Mouse (Mus musculus) kidney, embryonic 16.5 days (tissue): Measurements from ENCODE around the gene Jade2. TPM values are rescaled to one million over a fixed set of nuclear protein-coding genes. Genes with fewer than 3 reads are reported as not detected.
A peak's percentile ranks its signal among the peaks of the same experiment; 100 is the strongest.

Experiments
- ATAC-seq: fragments of 200-750 bp; cut with Nextera tagmentation; 2 replicates; pipeline ENCODE4 v1.8.0; 2017; ENCODE audit warnings: moderate TSS enrichment; ENCODE audit not compliant: low FRiP score, low TSS enrichment
- H3K27ac ChIP-seq: fragments of 300-500 bp; sonication (generic); 2 replicates; pipeline ENCODE4 v1.5.1; 2014; ENCODE audit warnings: low read length
- H3K27me3 ChIP-seq: fragments of 300-500 bp; sonication (generic); 2 replicates; pipeline ENCODE4 v1.6.1; 2014; ENCODE audit warnings: low read length, control low read depth, mixed read lengths; ENCODE audit not compliant: insufficient read depth
- H3K36me3 ChIP-seq: fragments of 300-500 bp; sonication (generic); 2 replicates; pipeline ENCODE4 v1.6.1; 2014; ENCODE audit warnings: low read length, control low read depth, mixed read lengths; ENCODE audit not compliant: insufficient read depth
- H3K4me1 ChIP-seq: fragments of 300-500 bp; sonication (generic); 2 replicates; pipeline ENCODE4 v1.6.1; 2014; ENCODE audit warnings: low read length, control low read depth, mixed read lengths; ENCODE audit not compliant: insufficient read depth
- H3K4me2 ChIP-seq: fragments of 300-500 bp; sonication (generic); replicated peaks from 2 replicates; pipeline ENCODE4 v1.6.1; 2014; ENCODE audit warnings: low read depth, low read length
- H3K4me3 ChIP-seq: fragments of 300-500 bp; sonication (generic); 2 replicates; pipeline ENCODE4 v1.5.1; 2014; ENCODE audit warnings: mild to moderate bottlenecking, low read length
- H3K9ac ChIP-seq: fragments of 300-500 bp; sonication (generic); replicated peaks from 2 replicates; pipeline ENCODE4 v1.6.1; 2014; ENCODE audit warnings: low read length
- H3K9me3 ChIP-seq: fragments of 300-500 bp; sonication (generic); 2 replicates; pipeline ENCODE4 v1.6.1; 2016; ENCODE audit warnings: low read length, control low read depth
- WGBS: fragments of 180-500 bp; shearing (Covaris S2); extraction: QIAGEN DNeasy Blood & Tissue Kit; methylation state at CpG from one replicate; pipeline ENCODE4 v1.1.7; 2014; 5-methylcytosine and 5-hydroxymethylcytosine counted together
- polyA plus RNA-seq: library from polyadenylated mRNA; unstranded; fragments of >200 nt; fragmentation: Nextera tagmentation; extraction: Ambion mirVana; gene quantifications from 2 replicates; pipeline ENCODE4 v1.2.1, GENCODE M21; 2015

Gene Jade2
- polyA plus RNA-seq, 1 experiment from 2014 or later: 0.87 TPM

GRCm38 (mm10) chr11:51881041-51881730 is 23.7 kb upstream of the Jade2 start:
- Histone ChIP-seq H3K27ac (no peak overlapping the region), H3K4me3 (no peak overlapping the region), H3K27me3 (no peaks in the 10 kb centered on the region), H3K4me2 (no peak overlapping the region), H3K4me1 (peaks cover 12% of the 10 kb centered on the region; the same call in 1 of the 2 replicates), H3K36me3 (no peaks in the 10 kb centered on the region), H3K9ac (no peak overlapping the region), H3K9me3 (no peaks in the 10 kb centered on the region)
- 86% methylated on average over 15 of the region's 15 CpGs for WGBS
- no peak for ATAC-seq

GRCm38 (mm10) chr11:51876943-51877344 is 19.5 kb upstream of the Jade2 start:
- peak; percentile 59; the same call in 1 of the 2 replicates for ATAC-seq
- H3K27me3 ChIP-seq: no peaks in the 10 kb centered on the region
- H3K27ac ChIP-seq: no peak overlapping the region
- H3K4me2 ChIP-seq: no peak overlapping the region
- no peak overlapping the region for H3K9ac ChIP-seq
- H3K4me3 ChIP-seq: no peak overlapping the region
- WGBS: 92% methylated on average over 4 of the region's 4 CpGs
- H3K36me3 ChIP-seq: no peaks in the 10 kb centered on the region
- no peaks in the 10 kb centered on the region for H3K9me3 ChIP-seq
- no peaks in the 10 kb centered on the region for H3K4me1 ChIP-seq

GRCm38 (mm10) chr11:51875792-51876195 is 18.3 kb upstream of the Jade2 start:
- 27% methylated on average over 4 of the region's 4 CpGs for WGBS
- Histone ChIP-seq H3K9ac (no peak overlapping the region), H3K27ac (no peak overlapping the region), H3K27me3 (no peaks in the 10 kb centered on the region), H3K4me2 (no peak overlapping the region), H3K4me3 (no peak overlapping the region), H3K36me3 (no peaks in the 10 kb centered on the region), H3K9me3 (no peaks in the 10 kb centered on the region), H3K4me1 (no peaks in the 10 kb centered on the region)
- ATAC-seq: no peak

- no peak overlapping the region for H3K27ac ChIP-seq
- H3K9ac ChIP-seq: no peak overlapping the region
- no peaks in the 10 kb centered on the region for H3K36me3 ChIP-seq
- no peak for ATAC-seq
- H3K4me2 ChIP-seq: no peak overlapping the region
- H3K27me3 ChIP-seq: no peaks in the 10 kb centered on the region
- H3K4me1 ChIP-seq: no peaks in the 10 kb centered on the region
- H3K9me3 ChIP-seq: no peaks in the 10 kb centered on the region
- WGBS: 62% methylated on average over 1 of the region's 1 CpGs
- no peak overlapping the region for H3K4me3 ChIP-seq
Measured at GRCm38 (mm10) chr11:51875086-51875485, 17.6 kb upstream of the Jade2 start.

GRCm38 (mm10) chr11:51874266-51875036 is 17.0 kb upstream of the Jade2 start:
- no peaks in the 10 kb centered on the region for H3K36me3 ChIP-seq
- H3K4me2 ChIP-seq: no peak overlapping the region
- H3K9ac ChIP-seq: no peak overlapping the region
- no peaks in the 10 kb centered on the region for H3K9me3 ChIP-seq
- no peak overlapping the region for H3K4me3 ChIP-seq
- no peak for ATAC-seq
- H3K27ac ChIP-seq: no peak overlapping the region
- no peaks in the 10 kb centered on the region for H3K4me1 ChIP-seq
- WGBS: 77% methylated on average over 7 of the region's 7 CpGs
- no peaks in the 10 kb centered on the region for H3K27me3 ChIP-seq

GRCm38 (mm10) chr11:51873141-51873540 is 15.7 kb upstream of the Jade2 start:
- H3K9me3 ChIP-seq: no peaks in the 10 kb centered on the region

GRCm38 (mm10) chr11:51867261-51867660 is 9.8 kb upstream of the Jade2 start:
- Histone ChIP-seq H3K4me2 (no peak overlapping the region), H3K36me3 (no peaks in the 10 kb centered on the region), H3K27ac (no peak overlapping the region), H3K27me3 (no peaks in the 10 kb centered on the region), H3K9ac (no peak overlapping the region), H3K4me1 (no peaks in the 10 kb centered on the region), H3K4me3 (no peak overlapping the region), H3K9me3 (no peaks in the 10 kb centered on the region)
- WGBS: 87% methylated on average over 10 of the region's 10 CpGs
- ATAC-seq: no peak

More at GRCm38 (mm10) chr11:51873141-51873540, 15.7 kb upstream of the Jade2 start:
- no peaks in the 10 kb centered on the region for H3K4me1 ChIP-seq
- H3K4me2 ChIP-seq: no peak overlapping the region
- no peak for ATAC-seq
- H3K27ac ChIP-seq: no peak overlapping the region
- no peak overlapping the region for H3K9ac ChIP-seq
- H3K27me3 ChIP-seq: no peaks in the 10 kb centered on the region
- 92% methylated on average over 5 of the region's 5 CpGs for WGBS
- H3K36me3 ChIP-seq: no peaks in the 10 kb centered on the region
- no peak overlapping the region for H3K4me3 ChIP-seq

GRCm38 (mm10) chr11:51866020-51866419 is 8.6 kb upstream of the Jade2 start:
- Histone ChIP-seq H3K4me2 (no peak overlapping the region), H3K27ac (no peak overlapping the region), H3K9me3 (no peaks in the 10 kb centered on the region), H3K9ac (no peak overlapping the region), H3K27me3 (no peaks in the 10 kb centered on the region), H3K4me3 (no peak overlapping the region), H3K36me3 (no peaks in the 10 kb centered on the region), H3K4me1 (no peaks in the 10 kb centered on the region)
- ATAC-seq: no peak
- 73% methylated on average over 3 of the region's 3 CpGs for WGBS

- H3K27ac ChIP-seq: no peak overlapping the region
- 83% methylated on average over 8 of the region's 8 CpGs for WGBS
- H3K36me3 ChIP-seq: no peaks in the 10 kb centered on the region
Measured at GRCm38 (mm10) chr11:51860666-51861065, 3.2 kb upstream of the Jade2 start.

GRCm38 (mm10) chr11:51859561-51859960 is 2.1 kb upstream of the Jade2 start:
- 37% methylated on average over 2 of the region's 2 CpGs for WGBS
- Histone ChIP-seq H3K4me2 (no peak overlapping the region), H3K4me3 (no peak overlapping the region), H3K27me3 (0 out of 2 replicates have a peak, but pooled peaks cover 3% of the 10 kb centered on the region), H3K9ac (no peak overlapping the region), H3K27ac (no peak overlapping the region), H3K4me1 (peaks cover 18% of the 10 kb centered on the region), H3K9me3 (no peaks in the 10 kb centered on the region), H3K36me3 (no peaks in the 10 kb centered on the region)
- no peak for ATAC-seq

More at GRCm38 (mm10) chr11:51860666-51861065, 3.2 kb upstream of the Jade2 start:
- ATAC-seq: no peak
- H3K4me1 ChIP-seq: peaks cover 11% of the 10 kb centered on the region
- H3K9me3 ChIP-seq: no peaks in the 10 kb centered on the region
- H3K4me2 ChIP-seq: no peak overlapping the region
- H3K9ac ChIP-seq: no peak overlapping the region
- 0 out of 2 replicates have a peak, but pooled peaks cover 3% of the 10 kb centered on the region for H3K27me3 ChIP-seq
- no peak overlapping the region for H3K4me3 ChIP-seq
